Mouse (Mus musculus) brain, embryonic 14.5 days (tissue): ENCODE results near the gene BC017158.

ENCODE experiments used
- CTCF ChIP-seq: fragments of 200-500 bp; IDR thresholded peaks from 2 replicates; pipeline ENCODE4 v1.5.1; 2012; ENCODE audit warnings: inconsistent platforms, mild to moderate bottlenecking, moderate library complexity, borderline replicate concordance; ENCODE audit not compliant: insufficient read depth, insufficient read length; ENCODE audit errors: extremely low read depth
- POLR2A ChIP-seq: fragments of 200-500 bp; IDR thresholded peaks from 2 replicates; pipeline ENCODE4 v1.6.1; 2012; ENCODE audit warnings: mild to moderate bottlenecking, inconsistent platforms, borderline replicate concordance; ENCODE audit not compliant: poor library complexity, insufficient read depth, insufficient read length, severe bottlenecking; ENCODE audit errors: extremely low read depth

DNA sequence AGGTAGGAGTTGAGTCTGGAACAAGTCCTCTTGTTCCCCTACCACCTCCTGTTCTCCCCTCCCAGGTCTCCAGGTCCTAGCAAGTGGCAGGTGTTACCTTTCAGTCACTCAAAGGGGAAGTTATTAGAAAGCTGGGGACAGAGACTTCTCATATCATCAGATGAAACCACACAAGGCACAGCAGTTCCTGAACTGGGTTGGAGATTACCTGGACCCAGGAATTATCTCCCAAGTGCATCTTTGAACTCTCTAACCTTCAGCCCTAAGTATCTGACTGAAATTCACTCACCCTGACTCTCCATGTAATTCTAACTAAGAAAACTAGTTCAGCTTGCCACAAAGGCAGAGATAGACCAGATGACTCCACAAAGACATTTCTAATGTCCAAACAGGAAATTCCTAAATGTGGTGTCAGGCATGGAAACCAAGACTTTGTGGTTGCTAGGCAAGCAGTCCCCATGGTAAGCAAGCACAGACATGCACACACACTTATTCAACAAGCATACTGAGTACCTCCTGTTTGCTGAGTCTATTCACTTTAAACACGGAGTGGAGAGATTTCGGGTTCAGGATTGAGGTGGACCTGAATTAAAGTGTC lies 22.3 kb upstream of the BC017158 start:
- TF ChIP-seq CTCF (no peak), POLR2A (no peak)
